Mouse (Mus musculus) CH12F3 (cell line): ENCODE data around the gene Gm21292.
"Not testable (repeated sequence)": the region's sequence is repeated elsewhere in the genome, so short reads cannot be mapped to it uniquely, and the experiment has no call there.

Source experiments
- in situ Hi-C: fragments of 300-500 bp; cut with MboI; formaldehyde crosslinking; loops from 2 replicates; pipeline ENCODE4 v1.14.3; 2020; ENCODE audit warnings: low sequenced_read_pairs

The Gm21292 gene

DNA sequence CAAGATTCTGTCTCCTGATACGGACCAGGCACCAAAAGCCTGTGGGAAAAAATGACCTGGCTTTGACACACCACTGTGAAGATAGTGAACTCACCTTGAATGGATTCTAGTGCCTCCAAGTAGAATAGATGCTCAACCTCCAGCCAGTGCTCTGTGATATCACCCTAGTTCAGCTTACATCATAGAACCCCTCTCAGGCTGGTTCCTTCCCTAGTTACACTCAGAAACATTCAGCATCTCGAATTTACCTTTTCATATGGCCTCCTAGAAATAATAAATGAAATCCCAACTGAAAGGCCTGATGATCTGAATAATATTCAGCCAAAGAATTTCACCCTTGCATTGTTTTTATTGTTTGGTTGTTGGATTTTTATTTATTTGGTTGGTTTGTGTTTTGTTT lies at the start of gene Gm21292:
TSS of gene Gm21292 (minus strand) at position 101 of the 400 bp plus-strand sequence.
- in situ Hi-C loops, result not testable (repeated sequence)
